Mouse (Mus musculus): ENCODE measurements around the gene Gm17783. TPM values are rescaled to one million over a fixed set of nuclear protein-coding genes. Genes with fewer than 3 reads are reported as not detected.
"Not testable (repeated sequence)": the region's sequence is repeated elsewhere in the genome, so short reads cannot be mapped to it uniquely, and the experiment has no call there.

Gene Gm17783
- not detected in 2 replicates for polyA plus RNA-seq (2015; fragmentation: Nextera tagmentation; extraction: Ambion mirVana)

DNA sequence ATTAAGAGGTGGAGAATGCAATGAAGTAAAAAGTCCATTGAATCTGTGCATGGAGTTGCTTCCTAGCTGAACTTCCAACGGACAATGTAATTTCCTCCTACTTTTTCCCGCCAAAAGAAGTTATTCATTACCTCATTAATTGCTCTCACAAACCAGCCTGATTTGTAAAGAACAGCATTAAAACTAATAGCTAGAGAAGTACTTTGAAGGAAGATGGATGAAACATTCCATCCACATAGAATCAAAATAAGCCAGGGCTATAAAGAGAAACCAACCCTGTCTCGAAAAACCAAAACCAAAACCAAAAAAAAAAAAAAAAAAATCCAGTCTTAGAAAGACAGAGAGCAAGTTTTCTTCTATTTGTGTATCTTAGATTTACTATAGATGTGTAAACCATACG lies at the start of gene Gm17783:
Gm17783 (minus strand) TSS at position 101 of the 400 bp plus-strand sequence.
- H3K9me3 ChIP-seq = no peaks in the 10 kb centered on the region
- H3K36me3 ChIP-seq = no peaks in the 10 kb centered on the region
- no peaks in the 10 kb centered on the region for H3K27me3 ChIP-seq (replicated peaks)
- H3K4me1 ChIP-seq = no peaks in the 10 kb centered on the region
- no peak within 1 kb of the TSS for H3K4me2 ChIP-seq
- H3K27ac ChIP-seq (replicated peaks) = no peak within 1 kb of the TSS
- 80% methylated on average over 4 of the region's 4 CpGs for WGBS
- H3K4me3 ChIP-seq = no peak within 1 kb of the TSS
- no peak within 1 kb of the TSS for H3K9ac ChIP-seq
- no peak for ATAC-seq (ENCODE audit: extremely low read depth, insufficient number of reproducible peaks, low FRiP score, low TSS enrichment)

- H3K36me3 ChIP-seq = no peaks in the 10 kb centered on the region
- WGBS = 44% methylated on average over 12 of the region's 12 CpGs
- no peaks in the 10 kb centered on the region for H3K4me1 ChIP-seq
- no peak overlapping the region for H3K27ac ChIP-seq (replicated peaks)
- ATAC-seq (ENCODE audit: extremely low read depth, insufficient number of reproducible peaks, low FRiP score, low TSS enrichment) = no peak
- no peak overlapping the region for H3K9ac ChIP-seq
- no peak overlapping the region for H3K4me2 ChIP-seq
- no peaks in the 10 kb centered on the region for H3K9me3 ChIP-seq
- no peaks in the 10 kb centered on the region for H3K27me3 ChIP-seq (replicated peaks)
- H3K4me3 ChIP-seq = no peak overlapping the region
Measured at GRCm38 (mm10) chr16:45579883-45580282, 48.0 kb upstream of the Gm17783 start.

- WGBS = 44% methylated on average over 3 of the region's 3 CpGs
- no peaks in the 10 kb centered on the region for H3K27me3 ChIP-seq (replicated peaks)
- no peaks in the 10 kb centered on the region for H3K36me3 ChIP-seq
- H3K9ac ChIP-seq = no peak overlapping the region
- H3K27ac ChIP-seq (replicated peaks) = no peak overlapping the region
- peaks cover 13% of the 10 kb centered on the region for H3K4me1 ChIP-seq
- H3K4me3 ChIP-seq = no peak overlapping the region
- no peak overlapping the region for H3K4me2 ChIP-seq
- ATAC-seq (ENCODE audit: extremely low read depth, insufficient number of reproducible peaks, low FRiP score, low TSS enrichment) = no peak
- no peaks in the 10 kb centered on the region for H3K9me3 ChIP-seq
Measured at GRCm38 (mm10) chr16:45572307-45572706, 40.5 kb upstream of the Gm17783 start.

GRCm38 (mm10) chr16:45561747-45562146 lies 29.9 kb upstream of the Gm17783 start:
- 61% methylated on average over 3 of the region's 3 CpGs for WGBS
- no peaks in the 10 kb centered on the region for H3K9me3 ChIP-seq
- H3K27me3 ChIP-seq (replicated peaks) = no peaks in the 10 kb centered on the region
- no peak overlapping the region for H3K27ac ChIP-seq (replicated peaks)
- H3K9ac ChIP-seq = no peak overlapping the region
- no peak overlapping the region for H3K4me3 ChIP-seq
- ATAC-seq (ENCODE audit: extremely low read depth, insufficient number of reproducible peaks, low FRiP score, low TSS enrichment) = no peak
- H3K4me2 ChIP-seq = no peak overlapping the region
- no peaks in the 10 kb centered on the region for H3K36me3 ChIP-seq
- H3K4me1 ChIP-seq = no peaks in the 10 kb centered on the region

DNA sequence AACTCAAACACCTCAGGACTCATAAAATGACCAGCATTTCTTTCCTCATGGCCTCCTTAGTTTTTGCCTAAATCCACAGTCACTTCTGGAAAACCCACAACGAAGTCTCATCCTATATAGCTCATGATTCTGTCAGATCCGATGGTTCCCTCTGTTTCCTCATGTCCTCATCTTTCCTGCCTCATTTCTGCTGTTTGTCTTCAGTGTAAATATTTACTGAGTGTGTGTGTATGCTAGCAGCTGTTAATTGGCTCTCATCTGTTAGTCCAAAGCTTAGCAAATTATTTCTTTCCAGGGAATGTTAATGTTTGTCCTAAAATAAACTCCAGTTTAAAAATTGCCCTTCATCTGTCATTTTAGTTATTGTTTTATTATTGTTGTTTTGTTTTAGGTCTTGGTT lies 19.7 kb upstream of the Gm17783 start:
- Histone ChIP-seq H3K9ac (no peak overlapping the region), H3K4me3 (no peak overlapping the region), H3K27ac (replicated peaks) (no peak overlapping the region), H3K27me3 (replicated peaks) (no peaks in the 10 kb centered on the region), H3K36me3 (no peaks in the 10 kb centered on the region), H3K4me1 (no peaks in the 10 kb centered on the region), H3K9me3 (no peaks in the 10 kb centered on the region), H3K4me2 (no peak overlapping the region)
- no peak for ATAC-seq (ENCODE audit: extremely low read depth, insufficient number of reproducible peaks, low FRiP score, low TSS enrichment)
- 64% methylated on average over 2 of the region's 2 CpGs for WGBS

DNA sequence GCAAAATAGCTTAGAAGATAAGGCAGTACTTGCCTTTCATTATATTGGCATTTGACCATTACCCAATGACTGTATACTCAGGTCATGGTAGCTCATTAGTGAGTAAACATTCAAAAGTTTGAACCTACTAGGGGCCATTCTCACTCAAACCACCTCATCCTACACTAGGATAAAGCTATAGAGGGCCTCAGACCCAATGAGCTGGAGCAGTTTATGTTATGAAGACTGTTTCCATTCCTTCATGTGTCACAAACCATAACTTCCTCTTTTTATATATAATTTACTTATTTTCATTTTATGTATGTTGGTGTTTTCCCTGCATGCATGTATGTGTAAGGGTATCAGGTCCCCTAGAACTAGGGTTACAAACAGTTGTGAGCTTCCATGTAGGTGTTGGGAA lies 16.1 kb upstream of the Gm17783 start:
- no peak overlapping the region for H3K4me3 ChIP-seq
- H3K27ac ChIP-seq (replicated peaks) = no peak overlapping the region
- no peaks in the 10 kb centered on the region for H3K4me1 ChIP-seq
- no peaks in the 10 kb centered on the region for H3K9me3 ChIP-seq
- H3K36me3 ChIP-seq = no peaks in the 10 kb centered on the region
- no peak for ATAC-seq (ENCODE audit: extremely low read depth, insufficient number of reproducible peaks, low FRiP score, low TSS enrichment)
- no peaks in the 10 kb centered on the region for H3K27me3 ChIP-seq (replicated peaks)
- no peak overlapping the region for H3K4me2 ChIP-seq
- no peak overlapping the region for H3K9ac ChIP-seq

GRCm38 (mm10) chr16:45544341-45544740 lies 12.5 kb upstream of the Gm17783 start:
- H3K4me1 ChIP-seq = no peaks in the 10 kb centered on the region
- no peak overlapping the region for H3K9ac ChIP-seq
- WGBS = 54% methylated on average over 3 of the region's 3 CpGs
- H3K4me3 ChIP-seq = no peak overlapping the region
- ATAC-seq (ENCODE audit: extremely low read depth, insufficient number of reproducible peaks, low FRiP score, low TSS enrichment) = no peak
- H3K27ac ChIP-seq (replicated peaks) = no peak overlapping the region
- no peaks in the 10 kb centered on the region for H3K9me3 ChIP-seq
- no peaks in the 10 kb centered on the region for H3K27me3 ChIP-seq (replicated peaks)
- no peaks in the 10 kb centered on the region for H3K36me3 ChIP-seq
- no peak overlapping the region for H3K4me2 ChIP-seq

GRCm38 (mm10) chr16:45542108-45542507 lies 10.3 kb upstream of the Gm17783 start:
- no peaks in the 10 kb centered on the region for H3K4me1 ChIP-seq
- H3K4me2 ChIP-seq = no peak overlapping the region
- H3K27me3 ChIP-seq (replicated peaks) = no peaks in the 10 kb centered on the region
- no peak for ATAC-seq (ENCODE audit: extremely low read depth, insufficient number of reproducible peaks, low FRiP score, low TSS enrichment)
- H3K27ac ChIP-seq (replicated peaks) = no peak overlapping the region
- H3K36me3 ChIP-seq = no peaks in the 10 kb centered on the region
- no peaks in the 10 kb centered on the region for H3K9me3 ChIP-seq
- no peak overlapping the region for H3K4me3 ChIP-seq
- no peak overlapping the region for H3K9ac ChIP-seq

GRCm38 (mm10) chr16:45538342-45538741 lies 6.5 kb upstream of the Gm17783 start:
- not testable (repeated sequence) for H3K27me3 ChIP-seq (replicated peaks); H3K9me3 ChIP-seq; ATAC-seq (ENCODE audit: extremely low read depth, insufficient number of reproducible peaks, low FRiP score, low TSS enrichment); H3K4me2 ChIP-seq; H3K36me3 ChIP-seq; H3K9ac ChIP-seq; H3K4me3 ChIP-seq; H3K4me1 ChIP-seq; H3K27ac ChIP-seq (replicated peaks)
- 29% methylated on average over 1 of the region's 1 CpGs for WGBS

DNA sequence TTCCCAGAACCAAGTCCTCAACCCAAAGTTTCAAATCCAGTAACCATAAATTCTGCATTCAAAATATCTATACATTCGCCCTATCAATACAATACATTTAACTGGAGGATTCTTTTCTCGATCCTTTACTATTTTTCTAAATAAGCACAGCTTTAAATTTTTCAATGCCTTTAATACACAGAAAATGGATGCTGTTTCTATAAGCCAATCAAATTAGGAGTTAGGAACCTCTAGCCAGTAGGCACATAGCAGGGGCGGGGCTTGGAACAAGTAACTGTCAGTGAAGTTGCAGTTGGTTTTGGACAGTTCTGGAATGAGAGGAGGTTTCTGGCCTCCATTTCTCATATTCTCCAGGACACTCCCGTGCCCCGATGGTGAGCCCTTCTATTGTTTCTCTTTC lies 3.2 kb upstream of the Gm17783 start, which contains the start of gene Slc9c1:
Slc9c1 (plus strand) TSS at position 301 of the 400 bp plus-strand sequence.
- H3K4me1 ChIP-seq = no peaks in the 10 kb centered on the region
- H3K4me2 ChIP-seq = no peak within 1 kb of the TSS
- H3K36me3 ChIP-seq = no peaks in the 10 kb centered on the region
- WGBS = 83% methylated on average over 5 of the region's 5 CpGs
- H3K9ac ChIP-seq = no peak within 1 kb of the TSS
- H3K27ac ChIP-seq (replicated peaks) = no peak within 1 kb of the TSS
- ATAC-seq (ENCODE audit: extremely low read depth, insufficient number of reproducible peaks, low FRiP score, low TSS enrichment) = no peak
- H3K4me3 ChIP-seq = no peak within 1 kb of the TSS
- no peaks in the 10 kb centered on the region for H3K27me3 ChIP-seq (replicated peaks)
- no peaks in the 10 kb centered on the region for H3K9me3 ChIP-seq

GRCm38 (mm10) chr16:45525551-45525950 lies 6.3 kb downstream of the Gm17783 start:
- H3K4me1 ChIP-seq = no peaks in the 10 kb centered on the region
- ATAC-seq (ENCODE audit: extremely low read depth, insufficient number of reproducible peaks, low FRiP score, low TSS enrichment) = no peak
- no peaks in the 10 kb centered on the region for H3K9me3 ChIP-seq
- H3K9ac ChIP-seq = no peak overlapping the region
- no peak overlapping the region for H3K27ac ChIP-seq (replicated peaks)
- 73% methylated on average over 5 of the region's 5 CpGs for WGBS
- no peak overlapping the region for H3K4me2 ChIP-seq
- no peaks in the 10 kb centered on the region for H3K36me3 ChIP-seq
- no peaks in the 10 kb centered on the region for H3K27me3 ChIP-seq (replicated peaks)
- H3K4me3 ChIP-seq = no peak overlapping the region

DNA sequence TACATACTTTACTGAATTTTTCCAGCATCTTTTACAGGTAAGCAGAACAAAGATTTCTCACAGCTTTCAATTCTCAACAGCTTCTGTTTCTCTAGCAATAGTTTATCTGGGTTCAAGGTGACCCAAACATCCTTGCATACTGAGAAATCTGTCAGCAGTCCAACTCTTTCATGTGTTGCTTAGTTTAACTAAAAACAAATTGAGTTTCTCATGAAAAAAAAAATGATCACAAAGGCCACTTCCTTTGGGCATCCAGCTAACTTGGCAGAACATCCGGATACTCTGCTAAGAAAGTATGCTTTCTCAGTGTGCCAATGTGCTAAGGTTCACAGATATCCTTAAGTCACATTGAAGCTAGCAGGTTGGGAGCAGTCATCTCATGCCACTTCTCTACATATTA lies 36.5 kb downstream of the Gm17783 start:
- WGBS = 69% methylated on average over 1 of the region's 1 CpGs
- Histone ChIP-seq H3K27ac (replicated peaks) (no peak overlapping the region), H3K4me2 (no peak overlapping the region), H3K9me3 (no peaks in the 10 kb centered on the region), H3K9ac (no peak overlapping the region), H3K36me3 (no peaks in the 10 kb centered on the region), H3K4me3 (no peak overlapping the region), H3K4me1 (no peaks in the 10 kb centered on the region), H3K27me3 (replicated peaks) (no peaks in the 10 kb centered on the region)
- ATAC-seq (ENCODE audit: extremely low read depth, insufficient number of reproducible peaks, low FRiP score, low TSS enrichment) = no peak
